Mouse (Mus musculus) activated CD4-positive, CD25-positive, alpha-beta regulatory T cell, adult 4 months (primary cell): ENCODE measurements around the gene Thada. TPM values are rescaled to one million over a fixed set of nuclear protein-coding genes. Genes with fewer than 3 reads are reported as not detected.

Experiments
- ATAC-seq: one replicate; pipeline ENCODE4 v1.8.0; 2017
- polyA plus RNA-seq, 2 experiments: library from polyadenylated mRNA; unstranded; fragments of 100-300 nt; shearing (Covaris generic); gene quantifications; one replicate each; pipeline ENCODE4 v1.2.1; 2017

Thada gene
- polyA plus RNA-seq, 2 experiments from 2014 or later: 53.7 to 64.8 TPM

- no peak for ATAC-seq
Observed at GRCm38 (mm10) chr17:84286536-84286935, 179.5 kb downstream of the Thada start.

GRCm38 (mm10) chr17:84282388-84283280 is 183.4 kb downstream of the Thada start:
- no peak for ATAC-seq

- ATAC-seq: no peak
Observed at GRCm38 (mm10) chr17:84279001-84279400, 187.0 kb downstream of the Thada start.

- ATAC-seq: no peak
Observed at GRCm38 (mm10) chr17:84278193-84278953, 187.6 kb downstream of the Thada start.

GRCm38 (mm10) chr17:84274999-84275398 is 191.0 kb downstream of the Thada start:
- no peak for ATAC-seq

- ATAC-seq: no peak
Observed at GRCm38 (mm10) chr17:84274163-84274562, 191.8 kb downstream of the Thada start.

- peak; percentile 65 for ATAC-seq
Observed at GRCm38 (mm10) chr17:84272557-84273261, 193.3 kb downstream of the Thada start.

GRCm38 (mm10) chr17:84271566-84272202 is 194.3 kb downstream of the Thada start:
- ATAC-seq: no peak

- ATAC-seq: no peak
Observed at GRCm38 (mm10) chr17:84269722-84270121, 196.3 kb downstream of the Thada start.

GRCm38 (mm10) chr17:84268450-84268849 is 197.6 kb downstream of the Thada start:
- ATAC-seq: no peak

GRCm38 (mm10) chr17:84267456-84268074 is 198.4 kb downstream of the Thada start:
- peak; percentile 46 for ATAC-seq

- no peak for ATAC-seq
Observed at GRCm38 (mm10) chr17:84266161-84266948, 199.7 kb downstream of the Thada start.

- ATAC-seq: no peak
Observed at GRCm38 (mm10) chr17:84265480-84266130, 200.4 kb downstream of the Thada start.

- no peak for ATAC-seq
Observed at GRCm38 (mm10) chr17:84264305-84264704, 201.7 kb downstream of the Thada start.

GRCm38 (mm10) chr17:84263591-84263990 is 202.4 kb downstream of the Thada start:
- no peak for ATAC-seq

GRCm38 (mm10) chr17:84262325-84262979 is 203.6 kb downstream of the Thada start:
- no peak for ATAC-seq

- ATAC-seq: no peak
Observed at GRCm38 (mm10) chr17:84261010-84261409, 205.0 kb downstream of the Thada start.

GRCm38 (mm10) chr17:84260226-84260625 is 205.8 kb downstream of the Thada start:
- no peak for ATAC-seq

GRCm38 (mm10) chr17:84258638-84259261 is 207.3 kb downstream of the Thada start:
- no peak for ATAC-seq
